Mouse (Mus musculus) ES-E14 (cell line): ENCODE measurements at regions not wholly inside any gene's neighbourhood (a gene's known extent, or its start where the extent isn't known, plus 50 kb on each side); places are given as distances from the start of the nearest gene placed in this dataset.

Experiments used
- DNase-seq: peaks from one replicate; pipeline ENCODE4 v3.0.0-alpha.2; 2013; ENCODE audit warnings: low read depth, low spot score
- H3K27ac ChIP-seq: 2 replicates; pipeline ENCODE4 v1.5.1; 2012; ENCODE audit warnings: low read depth, mild to moderate bottlenecking, low read length, moderate library complexity, mixed read lengths; ENCODE audit not compliant: poor library complexity, insufficient read depth, severe bottlenecking
- H3K36me3 ChIP-seq: 2 replicates; pipeline ENCODE4 v1.6.1; 2012; ENCODE audit warnings: mild to moderate bottlenecking, low read length, moderate library complexity, mixed read lengths; ENCODE audit not compliant: control insufficient read depth, poor library complexity, insufficient read depth, severe bottlenecking
- H3K4me1 ChIP-seq, 2 experiments: fragments of 150-350 bp in 1 of 2; sonication (generic) in 1 of 2; 2 replicates each; pipeline ENCODE4 v1.6.1; 2012; ENCODE audit warnings: low read length in 2 of 2, mild to moderate bottlenecking in 1 of 2, mixed read lengths in 1 of 2; ENCODE audit not compliant: control insufficient read depth in 2 of 2, insufficient read depth in 2 of 2, poor library complexity in 1 of 2
- H3K4me3 ChIP-seq, 2 experiments: fragments of 150-350 bp in 1 of 2; sonication (generic) in 1 of 2; 2 replicates each; pipeline ENCODE4 v1.5.1; 2012; ENCODE audit warnings: low read length in 2 of 2, low read depth in 1 of 2, mild to moderate bottlenecking in 1 of 2, mixed read lengths in 1 of 2; ENCODE audit not compliant: insufficient read depth in 1 of 2, poor library complexity in 1 of 2, severe bottlenecking in 1 of 2
- H3K9ac ChIP-seq: 2 replicates; pipeline ENCODE4 v1.6.1; 2012; ENCODE audit warnings: low read depth, mild to moderate bottlenecking, low read length, mixed read lengths; ENCODE audit not compliant: poor library complexity, insufficient read depth, severe bottlenecking
- H3K9me3 ChIP-seq: fragments of 150-350 bp; sonication (generic); 2 replicates; pipeline ENCODE4 v1.6.1; 2012; ENCODE audit warnings: low read depth, mild to moderate bottlenecking, low read length; ENCODE audit not compliant: control insufficient read depth, insufficient read depth
- CHD2 ChIP-seq: IDR thresholded peaks from 2 replicates; pipeline ENCODE4 v1.6.1; 2014; ENCODE audit warnings: mild to moderate bottlenecking, low read depth, low read length, inconsistent platforms
- HCFC1 ChIP-seq: IDR thresholded peaks from 2 replicates; pipeline ENCODE4 v1.6.1; 2012; ENCODE audit warnings: low read length, inconsistent platforms, borderline replicate concordance; ENCODE audit not compliant: insufficient read depth
- MAFK ChIP-seq: IDR thresholded peaks from 2 replicates; pipeline ENCODE4 v1.6.1; 2014; ENCODE audit warnings: mild to moderate bottlenecking, low read depth, low read length, inconsistent platforms; ENCODE audit not compliant: insufficient read depth
- ZC3H11A ChIP-seq: IDR thresholded peaks from 2 replicates; pipeline ENCODE4 v1.6.1; 2012; ENCODE audit warnings: low read depth, mild to moderate bottlenecking, inconsistent platforms, low read length, borderline replicate concordance
- ZNF384 ChIP-seq: IDR thresholded peaks from 2 replicates; pipeline ENCODE4 v1.6.1; 2012; ENCODE audit warnings: low read depth, low read length, inconsistent platforms
- in situ Hi-C, 2 experiments: fragments of 600-800 bp; cut with MboI; formaldehyde crosslinking; loops; one replicate each; pipeline ENCODE4 v1.15.1; 2025; ENCODE audit warnings: low sequenced_read_pairs in 2 of 2, inconsistent platforms in 1 of 2; ENCODE audit not compliant: unreplicated experiment in 2 of 2

DNA sequence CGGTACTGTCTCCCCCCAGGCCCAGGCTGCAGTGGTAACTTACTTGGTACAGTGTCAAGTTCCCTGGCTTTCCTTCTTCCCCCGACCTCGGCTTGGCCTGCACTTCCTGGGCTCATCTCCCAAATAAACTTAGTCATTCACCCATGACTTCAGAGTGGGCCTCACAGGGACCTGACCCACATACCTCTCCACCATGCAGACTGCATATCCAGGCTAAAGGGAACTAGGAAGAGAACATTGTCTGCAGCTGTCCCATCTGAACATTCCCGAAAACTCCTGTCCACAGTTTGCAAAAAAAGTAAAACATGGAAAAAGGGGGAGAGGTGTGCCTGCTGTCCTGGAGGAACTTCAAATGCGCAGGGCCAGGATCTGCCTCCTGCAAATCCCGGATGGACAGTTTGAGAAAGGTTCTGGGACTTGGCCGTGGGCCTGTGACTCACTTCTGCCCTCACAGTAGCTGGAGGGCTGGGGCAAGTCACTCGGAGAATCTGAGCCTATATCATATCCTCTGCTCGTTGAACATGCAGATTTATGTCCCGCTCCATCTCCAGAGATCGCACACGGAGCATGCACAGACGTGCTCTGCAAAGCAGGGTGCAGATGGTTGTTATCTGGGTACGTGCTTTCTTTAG is 87.9 kb upstream of the Gsc start:
- Histone ChIP-seq H3K9me3 (no peaks in the 10 kb centered on the region), H3K4me3 (no peak overlapping the region), H3K9ac (no peak overlapping the region), H3K27ac (no peak overlapping the region), H3K36me3 (no peaks in the 10 kb centered on the region), H3K4me1 (no peaks in the 10 kb centered on the region)
- in situ Hi-C loops, result no loop called here
- TF ChIP-seq HCFC1 (no peak), ZC3H11A (no peak), CHD2 (no peak), ZNF384 (no peak), MAFK (no peak)
- no peak for DNase-seq

DNA sequence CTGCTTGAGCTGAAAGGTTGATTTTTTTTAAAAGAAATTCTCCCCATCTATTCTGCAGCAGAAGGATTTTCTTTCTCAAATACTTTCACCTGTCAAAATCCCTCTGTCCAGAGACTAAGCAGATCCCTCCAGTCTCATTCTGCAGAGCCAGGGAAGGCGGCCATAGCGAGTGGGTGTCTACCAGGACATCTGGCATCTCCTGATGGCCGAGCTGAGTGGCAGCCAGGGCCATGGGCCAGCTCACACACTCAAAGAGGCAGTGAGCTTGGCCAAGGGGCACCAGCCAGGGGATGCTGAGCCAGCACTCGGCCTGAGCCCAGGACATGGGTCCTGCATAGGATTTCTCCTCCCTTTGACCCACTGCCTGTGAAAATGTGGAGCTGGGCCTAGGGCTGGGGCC is 84.6 kb upstream of the Gsc start:
- H3K27ac ChIP-seq, result no peak overlapping the region
- TF ChIP-seq HCFC1 (no peak), ZNF384 (no peak), CHD2 (no peak), ZC3H11A (no peak), MAFK (no peak)
- no peak for DNase-seq
- H3K4me1 ChIP-seq, result no peaks in the 10 kb centered on the region
- no peaks in the 10 kb centered on the region for H3K9me3 ChIP-seq
- no peaks in the 10 kb centered on the region for H3K36me3 ChIP-seq
- H3K9ac ChIP-seq, result no peak overlapping the region
- no peak overlapping the region for H3K4me3 ChIP-seq
- in situ Hi-C loops, result no loop called here

DNA sequence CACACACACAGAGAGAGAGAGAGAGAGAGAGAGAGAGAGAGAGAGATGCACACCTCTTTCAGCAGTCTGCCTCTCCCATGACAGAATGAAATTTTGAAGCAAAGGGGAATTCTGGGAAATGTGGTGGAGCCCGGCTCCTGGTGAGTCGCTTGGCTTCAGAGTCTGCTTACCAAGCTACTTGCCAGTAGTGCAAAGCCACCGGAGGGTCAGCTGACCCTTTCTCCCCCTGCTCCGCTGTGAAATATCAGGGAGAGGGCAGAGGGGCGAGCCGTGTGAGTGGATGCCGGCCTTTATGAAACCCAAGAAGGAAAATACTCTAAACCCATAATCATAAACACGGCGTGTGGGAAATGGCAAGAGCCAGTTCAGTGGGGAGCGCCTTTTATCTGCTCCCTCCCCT is 84.2 kb upstream of the Gsc start:
- H3K27ac ChIP-seq, result no peak overlapping the region
- H3K9me3 ChIP-seq, result no peaks in the 10 kb centered on the region
- in situ Hi-C loops, result no loop called here
- no peaks in the 10 kb centered on the region for H3K4me1 ChIP-seq
- TF ChIP-seq ZC3H11A, result no peak
- no peaks in the 10 kb centered on the region for H3K36me3 ChIP-seq
- no peak for DNase-seq
- no peak overlapping the region for H3K4me3 ChIP-seq
- H3K9ac ChIP-seq, result no peak overlapping the region

DNA sequence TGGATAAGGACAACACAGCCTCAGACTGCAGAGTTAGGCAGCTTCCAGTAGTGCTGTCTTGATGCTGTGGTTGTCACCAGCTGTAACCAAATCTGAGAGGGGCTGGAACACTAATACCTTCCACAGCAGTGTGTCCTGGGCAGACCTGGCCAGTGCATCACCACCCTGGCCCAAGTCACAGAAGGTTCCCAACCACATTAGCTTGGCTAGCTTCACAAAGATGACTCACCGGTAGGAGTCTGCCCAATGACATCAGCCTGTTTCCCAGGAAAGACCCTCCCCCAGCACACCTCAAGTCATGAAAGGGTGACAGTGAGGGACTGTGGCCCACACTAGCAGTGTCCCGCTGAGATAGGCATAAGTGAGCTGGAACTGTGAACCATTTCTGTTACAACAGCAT is 75.5 kb upstream of the Gsc start:
- H3K4me1 ChIP-seq, result no peaks in the 10 kb centered on the region
- H3K4me3 ChIP-seq, result no peak overlapping the region
- H3K9me3 ChIP-seq, result no peaks in the 10 kb centered on the region
- H3K36me3 ChIP-seq, result no peaks in the 10 kb centered on the region
- no peak for DNase-seq
- in situ Hi-C loops, result no loop called here
- no peak overlapping the region for H3K27ac ChIP-seq
- H3K9ac ChIP-seq, result no peak overlapping the region
- no peak for TF ChIP-seq ZC3H11A
- no peak for TF ChIP-seq HCFC1
- no peak for TF ChIP-seq MAFK
- no peak for TF ChIP-seq CHD2
- TF ChIP-seq ZNF384, result no peak

DNA sequence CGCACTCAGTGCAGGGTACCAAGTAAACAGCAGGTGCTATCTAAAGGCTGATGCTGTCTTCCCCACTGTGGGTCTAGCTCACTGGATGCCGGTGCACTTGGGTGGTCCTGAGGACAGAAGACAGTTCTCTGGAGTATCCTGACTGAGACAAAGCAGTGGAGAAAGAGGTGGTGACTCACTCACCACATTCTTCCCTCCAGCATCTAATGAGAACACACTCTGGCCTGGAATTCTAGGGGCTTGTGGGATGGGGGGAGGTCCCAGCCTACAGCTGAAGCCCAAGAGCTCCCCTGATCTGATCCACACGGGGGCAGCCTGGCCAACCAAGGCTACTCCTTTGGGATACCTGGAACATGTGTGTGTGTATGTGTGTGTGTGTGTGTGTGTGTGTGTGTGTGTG is 74.4 kb upstream of the Gsc start:
- H3K9ac ChIP-seq, result no peak overlapping the region
- no peaks in the 10 kb centered on the region for H3K9me3 ChIP-seq
- H3K36me3 ChIP-seq, result no peaks in the 10 kb centered on the region
- DNase-seq, result no peak
- no peaks in the 10 kb centered on the region for H3K4me1 ChIP-seq
- H3K27ac ChIP-seq, result no peak overlapping the region
- in situ Hi-C loops, result no loop called here
- no peak for TF ChIP-seq MAFK
- no peak overlapping the region for H3K4me3 ChIP-seq
